Mouse (Mus musculus): ENCODE measurements at regions not wholly inside any gene's neighbourhood (a gene's known extent, or its start where the extent isn't known, plus 50 kb on each side); places are given as distances from the start of the nearest gene placed in this dataset.

DNA sequence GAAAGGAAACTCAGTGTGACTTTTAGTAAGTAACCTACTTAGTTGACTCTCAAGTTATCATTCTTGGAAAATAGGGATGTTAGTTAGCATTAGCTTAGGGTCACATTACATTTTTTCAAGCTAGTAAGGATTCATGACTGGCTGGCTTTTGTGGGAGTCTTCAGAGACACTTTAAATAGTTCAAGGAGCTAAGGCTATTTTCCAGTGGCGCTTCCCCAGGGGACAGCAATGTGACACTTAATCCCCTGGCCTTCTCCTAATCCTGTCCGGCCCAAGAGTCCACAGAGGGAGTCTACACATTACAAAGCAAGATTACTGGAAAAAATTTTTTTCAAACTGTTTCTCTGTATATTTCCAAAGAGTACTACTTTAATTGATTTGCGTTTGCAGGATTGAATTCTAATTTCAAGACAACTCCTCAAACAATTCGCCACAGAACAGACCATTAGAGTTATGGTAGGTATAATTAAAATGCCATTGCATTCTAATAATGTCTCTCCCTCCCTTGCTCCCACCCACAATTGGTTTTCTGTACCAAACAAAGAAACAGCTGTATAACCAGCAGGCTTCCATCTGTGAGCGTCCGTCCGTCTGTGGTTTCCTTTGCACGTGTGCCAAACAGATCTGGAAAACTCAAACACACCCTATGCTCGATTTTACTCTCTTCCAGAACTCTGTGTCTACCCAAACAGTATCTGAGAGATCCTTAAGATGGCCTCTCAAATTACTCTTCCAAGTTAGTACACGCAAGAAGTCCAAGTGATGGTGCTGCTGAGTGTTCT is 341.1 kb upstream of the Cd180 start:
- no peak for DNase-seq (ENCODE audit: low spot score in 2 of 2)

DNA sequence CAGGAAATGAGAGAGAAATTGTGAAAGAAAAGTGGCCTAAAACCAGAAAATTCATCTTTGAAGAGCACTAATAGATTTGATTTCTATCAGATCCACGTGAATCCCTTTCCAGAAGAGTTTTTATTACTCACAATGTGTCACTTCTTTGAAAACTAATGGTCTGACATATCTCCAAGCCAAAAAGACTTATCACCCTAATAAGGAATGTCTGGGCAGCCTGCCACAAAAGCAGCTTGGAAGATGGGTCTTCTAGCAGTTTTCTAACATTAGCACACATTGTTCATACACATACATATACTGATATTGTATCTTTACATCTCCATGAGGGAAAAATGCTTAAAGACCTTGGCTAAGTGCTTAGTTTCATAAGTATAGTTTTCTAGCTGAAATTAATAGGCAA is 337.8 kb upstream of the Cd180 start:
- peak; percentile 36 to 68 for DNase-seq (ENCODE audit: low spot score in 2 of 2)

DNA sequence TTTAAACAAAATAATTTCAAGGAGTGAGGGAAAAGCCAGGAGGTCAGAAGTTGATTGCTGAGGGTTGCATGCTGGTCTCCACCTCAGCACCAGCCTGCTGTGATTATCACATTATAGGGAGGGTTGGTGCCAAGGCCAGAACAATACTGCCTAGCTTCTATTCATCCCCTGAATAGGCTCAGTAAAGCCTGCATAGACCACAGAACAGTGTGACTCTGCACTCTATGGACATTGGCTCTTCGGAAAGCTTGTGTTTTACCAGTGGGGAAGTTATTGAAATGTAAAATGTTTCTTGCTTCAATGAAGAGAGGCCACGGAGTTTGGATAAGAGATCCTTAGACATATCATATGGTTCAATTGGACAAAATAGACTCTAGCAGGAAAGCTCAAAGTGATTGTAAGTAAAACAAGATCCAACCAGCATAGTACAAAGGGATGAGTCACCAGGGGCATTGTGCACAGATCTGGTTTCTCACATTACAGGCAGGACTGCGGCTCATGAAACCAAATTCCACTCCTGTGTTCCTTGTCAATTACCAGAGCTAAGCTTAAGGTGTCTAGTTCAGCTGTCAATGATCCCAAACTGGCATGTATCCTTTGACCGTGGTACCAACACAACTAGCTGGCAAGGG is 320.8 kb upstream of the Cd180 start:
- no peak for DNase-seq (ENCODE audit: low spot score in 2 of 2)

DNA sequence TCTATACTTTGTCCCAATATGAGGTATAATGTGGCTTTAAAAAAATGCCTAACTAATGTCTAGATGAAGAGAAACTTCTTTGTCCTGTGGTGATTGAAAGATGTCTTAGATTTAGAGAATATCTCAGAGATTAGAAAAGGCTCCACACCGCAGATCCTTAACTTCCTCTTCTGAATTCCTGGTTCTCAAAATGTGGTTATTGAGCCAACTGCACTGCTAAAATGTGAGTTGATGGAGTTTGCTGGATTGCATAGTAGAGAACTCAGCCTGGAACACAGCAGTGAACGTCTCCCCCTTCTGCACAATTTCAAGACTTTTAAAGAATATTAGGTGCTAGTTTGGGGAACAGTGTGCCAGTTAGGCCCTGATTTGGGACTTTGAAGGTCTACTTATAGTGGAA is 312.7 kb upstream of the Cd180 start:
- DNase-seq (ENCODE audit: low spot score in 2 of 2) = no peak

DNA sequence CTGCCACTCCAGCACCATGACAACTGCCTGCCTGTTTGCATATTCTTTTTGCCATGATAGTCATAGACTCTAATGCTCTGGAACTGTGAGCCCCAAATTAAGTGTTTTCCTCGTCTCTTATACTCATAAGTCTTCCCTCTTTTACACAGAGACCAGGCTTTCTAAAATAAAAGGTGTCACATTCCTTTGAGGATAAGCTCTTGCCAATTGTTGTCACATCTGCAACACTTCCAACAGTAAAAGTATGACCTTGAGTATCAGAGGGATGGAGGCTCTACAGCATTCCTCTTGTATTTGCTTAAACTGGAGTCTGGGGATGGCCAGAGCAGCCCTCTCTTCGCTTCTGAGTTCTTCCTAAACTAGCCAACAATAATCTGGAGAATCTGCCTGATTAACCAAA is 301.4 kb upstream of the Cd180 start:
- DNase-seq (ENCODE audit: low spot score in 2 of 2) = no peak

DNA sequence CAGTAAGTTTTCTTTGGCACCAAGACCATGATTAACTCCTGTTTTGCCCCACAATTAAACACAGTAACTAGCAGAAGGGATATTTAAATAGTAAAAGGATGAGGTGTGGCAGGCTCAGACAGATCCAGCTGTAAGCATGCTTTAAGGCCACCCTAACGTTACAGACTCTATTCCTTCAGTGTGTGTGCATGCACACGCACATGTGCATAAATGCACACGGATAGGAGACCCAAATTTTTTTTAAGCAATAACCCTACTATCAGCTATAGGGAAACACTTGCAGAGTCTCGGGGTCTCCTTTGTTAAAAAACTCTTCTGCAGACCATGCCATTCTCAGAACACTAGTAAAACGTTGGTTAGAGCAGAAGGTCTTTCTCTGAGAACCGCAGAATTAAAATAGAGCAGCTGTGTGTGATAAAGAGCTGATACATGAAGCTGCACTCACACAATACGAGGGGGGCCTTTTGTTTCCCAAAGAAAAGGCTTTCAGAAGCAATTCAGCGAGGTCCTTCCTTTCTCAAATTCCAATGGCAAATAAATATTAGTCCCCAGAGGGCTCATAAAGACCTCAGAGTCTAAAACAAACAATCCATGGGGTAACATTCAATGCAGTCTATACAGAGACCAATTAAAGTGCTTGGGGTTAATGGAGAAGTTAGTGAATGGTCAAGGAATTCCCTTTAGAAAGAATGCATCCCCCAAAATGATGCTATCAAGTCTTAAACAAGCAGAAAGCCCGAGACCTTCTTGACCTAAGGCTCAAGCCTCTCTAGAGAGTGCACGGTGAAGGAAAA is 300.3 kb upstream of the Cd180 start:
- DNase-seq (ENCODE audit: low spot score in 2 of 2) = no peak

DNA sequence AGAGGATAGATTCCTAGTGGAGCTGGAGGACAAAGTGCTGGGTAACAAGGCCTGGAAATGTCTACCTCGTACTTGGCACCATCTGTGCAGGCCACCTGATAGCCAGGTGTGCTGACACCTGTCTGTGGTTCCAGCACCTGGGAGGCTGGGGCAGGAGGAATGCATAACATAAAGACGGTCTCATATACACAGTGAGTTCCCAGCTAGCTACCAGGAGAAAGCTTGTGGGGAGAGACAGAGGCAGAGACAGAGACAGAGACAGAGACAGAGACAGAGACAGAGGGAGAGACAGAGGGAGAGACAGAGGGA is 299.7 kb upstream of the Cd180 start:
- DNase-seq (ENCODE audit: low spot score in 2 of 2) = no peak

DNA sequence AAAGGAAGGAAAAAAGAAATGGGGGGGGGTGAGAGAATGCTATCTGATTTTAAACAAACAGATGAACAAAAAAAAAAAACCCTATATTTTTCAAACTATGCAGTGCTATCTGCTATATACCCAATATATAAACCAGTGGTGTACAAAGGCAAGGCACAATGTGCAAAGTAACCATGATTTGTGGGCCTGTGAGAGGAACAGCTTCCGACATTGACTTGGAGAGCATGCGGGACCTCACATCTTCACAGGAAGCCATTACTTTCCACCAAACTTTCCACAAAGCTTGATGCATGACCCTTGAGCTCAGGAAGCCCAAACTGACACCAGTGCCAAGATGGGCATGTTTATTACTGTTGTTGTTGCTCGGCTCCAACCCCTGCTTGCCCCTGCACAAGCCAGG is 299.3 kb upstream of the Cd180 start:
- DNase-seq (ENCODE audit: low spot score in 2 of 2) = no peak

DNA sequence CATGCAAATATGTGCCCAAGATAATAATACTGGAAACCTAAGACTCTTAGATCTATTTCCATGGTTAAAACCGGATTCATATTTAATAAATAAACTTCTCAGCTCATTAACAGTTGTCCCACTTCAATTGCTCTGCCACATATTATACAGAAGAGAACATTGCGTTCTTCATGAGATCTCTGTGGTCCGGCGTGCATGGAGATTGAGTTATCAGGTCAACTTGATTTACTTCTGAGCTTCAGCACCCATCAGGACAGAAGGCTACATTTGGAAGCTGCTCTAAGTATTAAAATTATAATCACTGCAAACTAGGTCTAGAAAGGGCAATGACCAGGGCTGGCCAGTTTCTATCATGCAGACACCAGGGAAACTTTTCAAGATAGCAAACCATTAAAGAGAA is 295.9 kb upstream of the Cd180 start:
- DNase-seq (ENCODE audit: low spot score in 2 of 2) = no peak

DNA sequence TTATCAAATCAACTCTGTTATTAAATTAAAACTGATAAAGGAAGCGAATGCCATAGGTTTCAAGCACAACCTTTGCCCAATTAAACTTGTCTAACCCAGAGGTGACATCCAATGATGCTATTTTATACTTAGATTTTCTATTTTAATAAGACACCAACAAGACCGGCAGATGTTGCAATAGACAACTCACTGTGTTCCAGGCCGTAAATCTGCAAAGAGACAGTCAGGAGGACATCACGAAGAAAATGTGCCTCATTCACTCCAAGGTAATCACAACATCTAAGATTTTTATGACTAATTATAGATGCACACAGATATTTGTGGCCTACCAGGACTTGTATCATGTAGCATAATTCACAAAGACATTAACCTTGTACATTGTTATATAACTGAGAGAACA is 281.5 kb upstream of the Cd180 start:
- no peak for DNase-seq (ENCODE audit: low spot score in 2 of 2)

DNA sequence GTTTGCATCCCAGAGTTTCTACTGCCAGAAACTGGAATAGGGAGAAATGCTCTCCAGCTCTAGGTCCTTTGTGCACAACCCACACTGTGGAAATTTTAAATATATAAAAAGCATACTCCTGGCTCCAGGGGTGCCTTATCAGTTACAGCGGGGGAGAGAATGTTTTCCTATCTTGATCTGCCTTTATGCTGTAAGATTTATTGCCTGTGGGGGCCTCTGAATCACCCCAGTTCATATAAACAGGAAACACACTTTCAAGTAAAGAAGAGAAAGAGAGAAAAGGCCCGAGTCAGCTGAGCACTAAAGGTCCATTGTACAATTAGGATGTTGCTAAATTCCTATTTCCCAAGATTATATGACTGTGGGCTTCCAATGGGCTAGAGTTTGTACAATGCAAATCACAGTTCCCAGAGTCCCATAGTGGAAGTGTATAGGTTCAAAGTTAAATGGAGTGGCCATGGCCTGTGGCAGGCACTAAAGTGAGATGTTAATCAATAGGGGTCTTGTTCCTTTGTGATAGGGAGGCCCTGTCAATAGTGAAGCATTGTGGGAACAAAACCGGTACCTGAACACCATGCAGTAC is 258.9 kb upstream of the Cd180 start:
- DNase-seq (ENCODE audit: low spot score in 2 of 2) = no peak

DNA sequence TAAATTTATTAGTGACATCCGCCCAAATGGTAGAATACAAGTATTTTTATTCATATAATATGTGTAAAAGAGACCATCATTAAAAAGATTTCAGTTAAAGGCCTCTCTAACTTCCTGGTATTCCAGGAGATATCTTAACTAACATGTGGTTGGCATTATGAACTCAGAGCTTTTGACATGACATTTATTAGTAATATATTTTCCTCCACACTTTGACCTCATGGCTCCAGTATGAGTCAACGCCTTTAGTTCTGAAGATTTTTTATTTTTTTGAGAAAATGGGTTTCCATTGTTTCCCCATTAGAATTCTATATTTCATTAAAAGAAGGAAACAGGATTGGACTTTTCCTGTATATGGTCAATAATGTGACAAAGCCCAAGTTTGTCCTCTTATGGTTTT is 250.7 kb upstream of the Cd180 start:
- no peak for DNase-seq (ENCODE audit: low spot score in 2 of 2)

DNA sequence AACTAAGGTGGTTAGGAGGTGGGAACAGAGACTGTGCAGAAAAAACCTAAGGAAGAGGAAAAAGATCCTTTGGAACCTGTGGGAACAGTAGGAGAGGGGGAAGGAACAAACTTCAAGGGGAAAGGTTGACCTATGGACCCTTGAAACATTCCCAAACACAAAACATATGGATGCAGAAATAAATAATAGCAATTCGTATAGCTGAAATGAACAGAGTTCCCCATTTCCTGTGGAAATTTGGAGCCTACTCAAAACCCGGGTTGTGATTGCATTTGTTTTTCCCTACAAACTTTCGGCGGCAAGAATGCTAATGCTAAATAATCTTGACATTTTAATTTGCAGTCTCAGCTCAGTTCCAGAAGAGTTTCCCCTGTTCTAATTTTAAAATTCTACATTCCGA is 246.0 kb upstream of the Cd180 start:
- DNase-seq (ENCODE audit: low spot score in 2 of 2) = no peak

DNA sequence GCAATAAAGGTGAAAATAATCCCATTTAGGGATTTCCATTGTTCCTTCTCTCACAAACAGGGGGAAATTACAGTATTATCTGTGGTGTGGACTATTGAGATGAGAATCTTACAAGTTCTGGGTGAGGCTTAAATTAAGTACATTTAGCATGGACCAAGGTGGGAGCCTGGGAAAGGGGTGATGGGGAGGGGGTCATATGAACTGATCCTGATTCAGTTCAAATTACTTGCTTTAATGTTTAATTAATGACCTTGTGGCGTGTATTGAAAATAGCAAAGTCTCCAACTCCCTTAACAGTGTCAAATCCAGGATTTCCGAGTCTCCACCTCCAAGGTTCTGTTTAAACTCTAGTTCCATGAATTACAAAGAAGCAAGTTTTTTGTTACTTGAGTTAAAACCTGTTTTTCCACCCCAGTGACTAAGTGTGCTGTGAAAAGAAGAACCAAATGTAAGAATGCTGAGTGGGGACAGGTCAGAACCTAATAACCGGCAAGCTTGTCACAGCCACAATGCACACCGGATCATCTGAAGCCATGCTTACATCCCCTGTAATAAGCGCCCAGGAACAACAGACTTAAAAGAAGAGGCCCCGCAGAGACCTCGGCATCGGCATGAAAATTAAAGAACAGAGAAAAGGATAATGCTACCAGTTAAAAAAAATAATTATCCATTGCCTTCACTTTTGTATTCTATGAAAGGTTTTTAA is 243.8 kb upstream of the Cd180 start:
- no peak for DNase-seq (ENCODE audit: low spot score in 2 of 2)

DNA sequence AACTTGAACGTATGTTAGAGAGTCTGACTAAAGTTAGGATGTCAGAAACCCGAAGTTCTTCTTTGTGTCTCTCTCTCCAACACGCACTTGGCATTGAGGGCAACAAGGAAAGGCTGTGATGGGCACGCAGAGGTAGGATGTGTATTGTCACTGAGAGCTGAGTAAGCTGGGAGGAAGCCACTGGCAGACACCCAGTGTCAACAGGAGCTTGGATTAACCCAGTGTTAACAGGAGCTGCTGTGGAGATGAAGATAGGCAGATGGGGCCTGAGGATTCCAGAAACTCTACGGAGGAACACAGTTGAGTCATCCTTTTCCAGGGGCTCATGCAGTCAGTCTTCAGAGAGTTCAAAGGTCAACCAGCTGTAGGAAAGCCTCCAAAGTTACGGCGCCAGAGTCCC is 242.2 kb upstream of the Cd180 start:
- DNase-seq (ENCODE audit: low spot score in 2 of 2) = no peak

DNA sequence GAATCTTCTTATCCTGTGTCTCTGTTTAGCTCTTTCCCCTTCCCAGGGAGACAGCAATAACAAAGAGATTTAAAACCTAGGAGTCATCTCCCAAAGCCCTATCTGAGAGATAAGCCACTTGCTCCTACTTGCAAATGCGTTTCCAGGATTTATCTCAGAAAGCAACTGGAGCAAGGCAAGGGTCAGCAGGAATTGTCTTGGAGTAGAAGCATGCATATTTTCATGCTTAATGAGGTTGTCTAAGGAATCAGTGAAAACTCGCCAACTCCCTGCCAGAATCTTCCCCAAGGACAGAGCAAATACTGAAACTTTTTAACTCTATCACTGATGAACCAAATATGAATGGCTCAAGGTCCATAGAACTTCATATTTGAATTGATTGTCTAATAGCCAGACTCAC is 234.6 kb upstream of the Cd180 start:
- DNase-seq (ENCODE audit: low spot score in 2 of 2) = no peak

DNA sequence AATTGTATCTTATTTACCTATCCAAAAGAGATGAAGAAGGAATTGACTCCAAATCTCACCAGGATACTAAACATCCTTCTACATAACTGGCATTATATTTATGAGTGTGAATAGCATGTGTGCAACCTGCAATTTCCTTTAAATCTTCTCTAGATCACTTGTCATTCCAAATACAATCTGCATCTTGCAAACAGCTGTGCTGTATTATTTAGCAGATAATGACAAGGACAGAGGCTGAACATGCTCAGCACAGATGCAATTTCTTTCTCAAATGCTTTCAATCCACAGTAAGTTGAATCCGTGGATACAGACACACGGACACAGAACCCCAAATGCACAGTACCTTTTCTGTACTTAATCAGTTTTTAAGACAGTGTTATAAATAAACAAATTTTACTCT is 229.4 kb upstream of the Cd180 start:
- no peak for DNase-seq (ENCODE audit: low spot score in 2 of 2)

DNA sequence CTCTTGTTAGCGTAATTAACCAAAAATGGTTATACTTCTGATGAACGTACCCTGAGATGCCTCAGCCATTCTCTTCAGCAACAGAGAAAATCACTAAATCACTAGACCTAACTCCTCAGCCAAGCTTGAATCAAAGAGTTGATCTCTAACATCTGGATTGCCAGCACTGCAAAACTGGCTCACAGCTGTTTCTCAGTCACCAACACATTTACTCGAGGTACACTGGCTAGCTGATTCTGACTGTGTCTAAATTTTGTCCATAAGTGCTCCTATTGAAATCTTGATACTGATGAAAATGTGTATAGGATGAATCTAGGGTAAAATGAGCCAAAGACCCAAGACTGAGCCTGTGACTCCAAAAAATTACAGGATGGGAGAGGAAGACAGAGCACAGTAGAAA is 211.5 kb upstream of the Cd180 start:
- DNase-seq (ENCODE audit: low spot score in 2 of 2) = no peak

DNA sequence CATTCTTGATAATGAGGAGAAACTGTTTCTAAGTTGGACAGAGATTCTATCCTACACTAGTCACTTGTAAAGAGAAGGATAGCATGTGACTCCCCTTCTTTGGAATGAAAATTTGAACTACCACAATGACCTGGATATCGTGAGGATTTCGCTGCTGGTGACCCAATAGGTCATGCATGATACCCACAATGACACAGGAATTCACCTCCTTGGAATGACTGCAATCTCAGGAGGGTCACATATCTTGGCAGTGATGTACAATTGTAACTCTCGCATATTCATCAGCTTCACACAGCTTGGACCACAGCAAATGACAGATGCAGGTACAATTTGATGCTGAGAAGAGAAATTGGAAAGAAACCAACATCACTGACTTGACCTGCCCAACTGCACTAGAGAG is 210.9 kb upstream of the Cd180 start:
- no peak for DNase-seq (ENCODE audit: low spot score in 2 of 2)

DNA sequence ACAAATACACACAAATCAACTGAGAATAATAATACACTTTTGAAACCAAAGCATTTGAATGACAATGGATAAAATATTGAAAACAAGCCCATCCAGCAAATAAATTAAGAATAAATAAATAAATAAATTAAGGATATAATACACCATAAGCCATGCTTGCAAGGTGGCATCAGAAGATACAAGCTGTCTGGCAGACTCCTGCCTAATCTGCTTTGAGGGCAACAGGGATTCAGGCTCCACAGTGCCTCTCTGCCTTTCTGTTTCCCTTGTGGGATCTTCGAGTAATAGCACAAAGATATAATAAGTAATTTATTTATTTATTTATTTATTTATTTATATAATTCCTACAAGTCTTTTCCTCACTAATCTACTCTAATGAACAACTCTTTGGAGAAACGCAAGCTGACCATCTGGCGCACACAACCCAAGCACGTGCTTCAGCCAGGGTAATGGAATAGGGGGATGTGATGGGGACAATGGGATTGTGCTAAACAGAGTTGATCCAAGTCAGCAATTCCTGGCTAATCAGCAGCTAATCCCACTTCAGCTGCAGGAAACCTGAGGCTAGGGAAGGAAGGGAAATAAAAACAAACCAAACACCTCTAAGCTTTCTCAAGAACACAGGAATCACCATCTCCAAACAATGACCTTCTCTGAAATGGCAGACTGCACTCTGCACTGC is 205.8 kb upstream of the Cd180 start:
- DNase-seq (ENCODE audit: low spot score in 2 of 2) = no peak

DNA sequence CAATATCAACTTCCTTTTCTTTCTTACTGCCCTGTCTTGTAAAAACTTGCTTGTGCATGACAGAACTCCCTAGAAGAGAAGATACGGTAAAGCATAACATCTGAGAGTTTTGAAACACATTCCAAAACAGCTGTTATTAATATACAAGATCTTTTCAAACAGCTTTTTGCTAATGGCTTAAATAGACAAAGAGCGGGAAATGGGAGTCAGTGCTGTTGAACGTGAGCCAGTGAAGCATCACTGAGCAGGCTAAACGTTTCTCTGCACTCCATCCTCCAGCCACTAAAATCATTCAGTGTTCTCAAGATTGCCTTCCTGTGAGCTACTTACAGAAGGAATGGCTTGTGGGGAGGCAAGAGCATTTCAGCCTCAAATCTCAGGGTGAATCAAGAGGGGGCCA is 202.0 kb upstream of the Cd180 start:
- no peak for DNase-seq (ENCODE audit: low spot score in 2 of 2)
